Mouse (Mus musculus): ENCODE results near the gene Lypd4.

Gene Lypd4

GRCm38 (mm10) chr7:24889431-24890220 is 19.9 kb upstream of the Lypd4 start:
- no peak for DNase-seq (ENCODE audit: low spot score in 2 of 2)

GRCm38 (mm10) chr7:24887096-24887495 is 17.4 kb upstream of the Lypd4 start:
- DNase-seq (ENCODE audit: low spot score in 2 of 2) = no peak

- DNase-seq (ENCODE audit: low spot score in 2 of 2) = no peak
Measured at GRCm38 (mm10) chr7:24886308-24886633, 16.5 kb upstream of the Lypd4 start.

- no peak for DNase-seq (ENCODE audit: low spot score in 2 of 2)
Measured at GRCm38 (mm10) chr7:24885468-24886307, 15.9 kb upstream of the Lypd4 start.

- DNase-seq (ENCODE audit: low spot score in 2 of 2) = no peak
Measured at GRCm38 (mm10) chr7:24884693-24885291, 15.1 kb upstream of the Lypd4 start.

GRCm38 (mm10) chr7:24883896-24884692 is 14.4 kb upstream of the Lypd4 start, which contains the start of gene Rps19:
Gene Rps19, plus strand, starts transcription at chr7:24884371.
- peak; percentile 94 to 95 for DNase-seq (ENCODE audit: low spot score in 2 of 2)

- DNase-seq (ENCODE audit: low spot score in 2 of 2) = no peak
Measured at GRCm38 (mm10) chr7:24882416-24883199, 12.9 kb upstream of the Lypd4 start.

- DNase-seq (ENCODE audit: low spot score in 2 of 2) = no peak
Measured at GRCm38 (mm10) chr7:24879620-24880019, 9.9 kb upstream of the Lypd4 start.

GRCm38 (mm10) chr7:24877588-24877987 is 7.8 kb upstream of the Lypd4 start:
- DNase-seq (ENCODE audit: low spot score in 2 of 2) = no peak

- DNase-seq (ENCODE audit: low spot score in 2 of 2) = no peak
Measured at GRCm38 (mm10) chr7:24869080-24869479, 661 bp downstream of the Lypd4 start.

GRCm38 (mm10) chr7:24864156-24864555 is 5.6 kb downstream of the Lypd4 start:
- DNase-seq (ENCODE audit: low spot score in 2 of 2) = no peak

- DNase-seq (ENCODE audit: low spot score in 2 of 2) = no peak
Measured at GRCm38 (mm10) chr7:24862853-24863252, 6.9 kb downstream of the Lypd4 start.

GRCm38 (mm10) chr7:24861913-24862312 is 7.8 kb downstream of the Lypd4 start, which contains the start of gene Gm9844:
Gene Gm9844, plus strand, starts transcription at chr7:24862213.
- DNase-seq (ENCODE audit: low spot score in 2 of 2) = no peak

- DNase-seq (ENCODE audit: low spot score in 2 of 2) = no peak
Measured at GRCm38 (mm10) chr7:24859234-24859633, 10.5 kb downstream of the Lypd4 start.

GRCm38 (mm10) chr7:24856460-24857120 is 13.2 kb downstream of the Lypd4 start:
- DNase-seq (ENCODE audit: low spot score in 2 of 2) = no peak

GRCm38 (mm10) chr7:24853695-24854094 is 16.0 kb downstream of the Lypd4 start:
- no peak for DNase-seq (ENCODE audit: low spot score in 2 of 2)

- DNase-seq (ENCODE audit: low spot score in 2 of 2) = no peak
Measured at GRCm38 (mm10) chr7:24853233-24853563, 16.5 kb downstream of the Lypd4 start.

GRCm38 (mm10) chr7:24852557-24853232 is 17.0 kb downstream of the Lypd4 start:
- DNase-seq (ENCODE audit: low spot score in 2 of 2) = no peak

- no peak for DNase-seq (ENCODE audit: low spot score in 2 of 2)
Measured at GRCm38 (mm10) chr7:24851596-24852325, 18.0 kb downstream of the Lypd4 start.
